ENCODE assay signal across 24 mouse cellular contexts in genomic region chr5:30674001-30674400, GRCm38 (mm10). TPM values are rescaled to one million over a fixed set of nuclear protein-coding genes. Genes with fewer than 3 reads are reported as not detected.
"Had no signal": no experiment of that assay in that cellular context is flagged by ENCODE, and none has a peak within 500 bp of the region (broad histone marks: within the 10 kb centered on the region; RNA-seq: fewer than 3 reads in every experiment).

No protein-coding gene starts in this region.

- H3K27ac ChIP-seq: limb, embryonic 10.5 days; limb, embryonic 13.5 days; lung, embryonic 15.5 days; midbrain, embryonic 10.5 days; midbrain, embryonic 13.5 days; neural tube, embryonic 13.5 days; stomach, embryonic 15.5 days had no signal

- H3K9ac ChIP-seq: limb, embryonic 13.5 days; lung, embryonic 15.5 days; neural tube, embryonic 13.5 days; stomach, embryonic 15.5 days had no signal

- H3K4me2 ChIP-seq: limb, embryonic 13.5 days; lung, embryonic 15.5 days; midbrain, embryonic 13.5 days; neural tube, embryonic 13.5 days; stomach, embryonic 15.5 days had no signal

- ATAC-seq: inflammation-experienced regulatory T-cells, adult 6 months; intestine, embryonic 16.5 days; midbrain, embryonic 13.5 days; midbrain, embryonic 16.5 days had no signal

- H3K4me3 ChIP-seq: limb, embryonic 10.5 days; limb, embryonic 13.5 days; lung, embryonic 15.5 days; megakaryocyte, embryonic 14.5 days; midbrain, embryonic 10.5 days; midbrain, embryonic 13.5 days; myocyte; neural tube, embryonic 13.5 days; stomach, embryonic 15.5 days had no signal

- H3K9me3 ChIP-seq: limb, embryonic 10.5 days; limb, embryonic 13.5 days; lung, embryonic 15.5 days; megakaryocyte, embryonic 14.5 days; midbrain, embryonic 10.5 days; midbrain, embryonic 13.5 days; neural tube, embryonic 13.5 days; stomach, embryonic 15.5 days had no signal

- H3K27me3 ChIP-seq: limb, embryonic 13.5 days; lung, embryonic 15.5 days; megakaryocyte, embryonic 14.5 days; midbrain, embryonic 13.5 days; neural tube, embryonic 13.5 days; stomach, embryonic 15.5 days had no signal

- DNase-seq: kidney, adult 18-20 months; kidney, adult 9 months; kidney, postnatal 14 days; kidney, postnatal 4 days; lung, adult 18-20 months; lung, postnatal 10 days; lung, postnatal 36 days; right cerebral cortex, adult 18-20 months; right cerebral cortex, postnatal 14 days; right cerebral cortex, postnatal 4 days; thymus, postnatal 36 days had no signal

- H3K4me1 ChIP-seq: neural tube, embryonic 13.5 days had no signal

RNA-seq across cellular contexts. Expression of gene Dpysl5, which starts 37.4 kb away (rescaled TPM):
- total RNA-seq: neutrophil, adult 5-6 weeks had no signal
